Mouse (Mus musculus): ENCODE results near the gene Ptprd. TPM values are rescaled to one million over a fixed set of nuclear protein-coding genes. Genes with fewer than 3 reads are reported as not detected.

Gene Ptprd
- polyA plus RNA-seq, 1 experiment = 1.2 TPM

GRCm38 (mm10) chr4:76485848-76486247 is 1725.9 kb downstream of the Ptprd start:
- no peak overlapping the region for H3ac ChIP-seq (ENCODE audit: control insufficient read depth, insufficient read length, low read depth)
- no peaks in the 10 kb centered on the region for H3K27me3 ChIP-seq (ENCODE audit: control insufficient read depth, insufficient read depth, insufficient read length)
- TF ChIP-seq CEBPB (IDR thresholded peaks at IDR 0.05; ENCODE audit: low read depth) = no peak
- no peak for TF ChIP-seq MYOD1 (IDR thresholded peaks at IDR 0.05; ENCODE audit: control insufficient read depth, insufficient read length, low read depth)
- no peak for TF ChIP-seq MAX (IDR thresholded peaks at IDR 0.05)
- no peak for TF ChIP-seq CTCF (IDR thresholded peaks at IDR 0.05; ENCODE audit: control insufficient read depth, insufficient read depth, insufficient read length)
- TF ChIP-seq USF1 (IDR thresholded peaks at IDR 0.05; ENCODE audit: low read depth) = no peak
- TF ChIP-seq MYOG (IDR thresholded peaks at IDR 0.05; ENCODE audit: control insufficient read depth, extremely low read depth, insufficient read length) = no peak
- no peak for TF ChIP-seq FOSL1 (IDR thresholded peaks at IDR 0.05; ENCODE audit: insufficient read depth, low read length, poor library complexity, severe bottlenecking)
- no peaks in the 10 kb centered on the region for H3K79me3 ChIP-seq (ENCODE audit: low read depth)
- no peaks in the 10 kb centered on the region for H3K79me2 ChIP-seq (ENCODE audit: control insufficient read depth, insufficient read depth)
- H3K36me3 ChIP-seq (ENCODE audit: control insufficient read depth, insufficient read depth) = no peaks in the 10 kb centered on the region
- no peak overlapping the region for H3K4me3 ChIP-seq (ENCODE audit: insufficient read depth, poor library complexity, severe bottlenecking)

- TF ChIP-seq MYOD1 (IDR thresholded peaks at IDR 0.05; ENCODE audit: control insufficient read depth, insufficient read length, low read depth) = no peak
- TF ChIP-seq FOSL1 (IDR thresholded peaks at IDR 0.05; ENCODE audit: insufficient read depth, low read length, poor library complexity, severe bottlenecking) = no peak
- no peak for TF ChIP-seq MAX (IDR thresholded peaks at IDR 0.05)
- no peak for TF ChIP-seq CEBPB (IDR thresholded peaks at IDR 0.05; ENCODE audit: low read depth)
- TF ChIP-seq USF1 (IDR thresholded peaks at IDR 0.05; ENCODE audit: low read depth) = no peak
- TF ChIP-seq MYOG (IDR thresholded peaks at IDR 0.05; ENCODE audit: control insufficient read depth, extremely low read depth, insufficient read length) = no peak
- no peak for TF ChIP-seq CTCF (IDR thresholded peaks at IDR 0.05; ENCODE audit: control insufficient read depth, insufficient read depth, insufficient read length)
These were observed 1743.2 kb downstream of the Ptprd start for GRCm38 (mm10) chr4:76468366-76469100.

DNA sequence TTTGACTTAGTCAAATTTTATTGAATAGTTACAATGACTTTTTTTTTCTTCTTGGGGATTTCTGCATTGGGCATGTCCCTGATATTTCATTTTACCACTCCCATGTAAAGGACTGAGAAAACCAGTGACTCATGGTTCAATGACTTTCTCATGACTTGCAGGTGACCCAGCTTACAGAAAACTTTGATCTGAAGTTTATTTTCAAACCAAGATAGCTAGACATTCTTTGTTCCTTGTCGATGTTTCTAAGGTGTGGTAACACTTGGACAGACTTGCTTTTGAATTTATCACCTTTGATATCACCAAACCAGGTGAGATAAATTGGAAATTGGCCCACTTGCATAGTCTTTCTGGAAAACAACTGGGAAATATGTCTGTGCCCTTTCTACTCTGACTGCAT is 1747.1 kb downstream of the Ptprd start:
- Histone ChIP-seq H3K36me3 (ENCODE audit: control insufficient read depth, insufficient read depth) (no peaks in the 10 kb centered on the region), H3ac (ENCODE audit: control insufficient read depth, insufficient read length, low read depth) (no peak overlapping the region), H3K27me3 (ENCODE audit: control insufficient read depth, insufficient read depth, insufficient read length) (no peaks in the 10 kb centered on the region), H3K79me3 (ENCODE audit: low read depth) (no peaks in the 10 kb centered on the region), H3K4me3 (ENCODE audit: insufficient read depth, poor library complexity, severe bottlenecking) (no peak overlapping the region), H3K79me2 (ENCODE audit: control insufficient read depth, insufficient read depth) (no peaks in the 10 kb centered on the region)
- TF ChIP-seq MAX (IDR thresholded peaks at IDR 0.05) (no peak), USF1 (IDR thresholded peaks at IDR 0.05; ENCODE audit: low read depth) (no peak), CTCF (IDR thresholded peaks at IDR 0.05; ENCODE audit: control insufficient read depth, insufficient read depth, insufficient read length) (no peak), MYOD1 (IDR thresholded peaks at IDR 0.05; ENCODE audit: control insufficient read depth, insufficient read length, low read depth) (no peak), FOSL1 (IDR thresholded peaks at IDR 0.05; ENCODE audit: insufficient read depth, low read length, poor library complexity, severe bottlenecking) (no peak), CEBPB (IDR thresholded peaks at IDR 0.05; ENCODE audit: low read depth) (no peak), MYOG (IDR thresholded peaks at IDR 0.05; ENCODE audit: control insufficient read depth, extremely low read depth, insufficient read length) (no peak)

More at GRCm38 (mm10) chr4:76468366-76469100, 1743.2 kb downstream of the Ptprd start:
- no peaks in the 10 kb centered on the region for H3K27me3 ChIP-seq (ENCODE audit: control insufficient read depth, insufficient read depth, insufficient read length)
- H3K79me2 ChIP-seq (ENCODE audit: control insufficient read depth, insufficient read depth) = no peaks in the 10 kb centered on the region
- no peak overlapping the region for H3ac ChIP-seq (ENCODE audit: control insufficient read depth, insufficient read length, low read depth)
- H3K4me3 ChIP-seq (ENCODE audit: insufficient read depth, poor library complexity, severe bottlenecking) = no peak overlapping the region
- no peaks in the 10 kb centered on the region for H3K79me3 ChIP-seq (ENCODE audit: low read depth)
- no peaks in the 10 kb centered on the region for H3K36me3 ChIP-seq (ENCODE audit: control insufficient read depth, insufficient read depth)

- no peaks in the 10 kb centered on the region for H3K27me3 ChIP-seq (ENCODE audit: control insufficient read depth, insufficient read depth, insufficient read length)
- no peak overlapping the region for H3ac ChIP-seq (ENCODE audit: control insufficient read depth, insufficient read length, low read depth)
- H3K36me3 ChIP-seq (ENCODE audit: control insufficient read depth, insufficient read depth) = no peaks in the 10 kb centered on the region
- H3K79me3 ChIP-seq (ENCODE audit: low read depth) = no peaks in the 10 kb centered on the region
- H3K4me3 ChIP-seq (ENCODE audit: insufficient read depth, poor library complexity, severe bottlenecking) = no peak overlapping the region
- no peak for TF ChIP-seq CEBPB (IDR thresholded peaks at IDR 0.05; ENCODE audit: low read depth)
- no peak for TF ChIP-seq FOSL1 (IDR thresholded peaks at IDR 0.05; ENCODE audit: insufficient read depth, low read length, poor library complexity, severe bottlenecking)
- TF ChIP-seq MAX (IDR thresholded peaks at IDR 0.05) = no peak
- TF ChIP-seq MYOD1 (IDR thresholded peaks at IDR 0.05; ENCODE audit: control insufficient read depth, insufficient read length, low read depth) = no peak
- TF ChIP-seq CTCF (IDR thresholded peaks at IDR 0.05; ENCODE audit: control insufficient read depth, insufficient read depth, insufficient read length) = no peak
- no peak for TF ChIP-seq MYOG (IDR thresholded peaks at IDR 0.05; ENCODE audit: control insufficient read depth, extremely low read depth, insufficient read length)
- TF ChIP-seq USF1 (IDR thresholded peaks at IDR 0.05; ENCODE audit: low read depth) = no peak
- no peaks in the 10 kb centered on the region for H3K79me2 ChIP-seq (ENCODE audit: control insufficient read depth, insufficient read depth)
These were observed 1750.4 kb downstream of the Ptprd start for GRCm38 (mm10) chr4:76461336-76461735.

DNA sequence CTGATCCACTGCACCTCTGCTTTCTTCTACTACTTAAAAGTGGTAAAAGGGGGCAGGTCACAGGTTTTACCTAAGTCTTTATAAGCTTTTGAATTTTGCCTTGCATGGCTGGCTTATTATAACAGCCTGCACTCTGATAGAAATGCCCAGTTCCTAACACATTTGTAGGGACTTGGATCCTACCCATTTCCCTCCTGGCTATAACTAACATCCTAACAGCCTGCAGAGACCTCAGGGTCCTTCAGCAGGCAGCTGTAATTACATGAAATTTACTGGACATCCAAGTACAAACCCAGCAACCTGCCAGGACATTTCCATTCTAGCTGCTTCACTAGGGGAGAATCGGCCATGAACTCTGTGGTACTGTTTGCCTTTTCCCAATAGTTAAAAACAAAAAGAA is 1751.2 kb downstream of the Ptprd start:
- H3K79me3 ChIP-seq (ENCODE audit: low read depth) = no peaks in the 10 kb centered on the region
- H3ac ChIP-seq (ENCODE audit: control insufficient read depth, insufficient read length, low read depth) = no peak overlapping the region
- H3K4me3 ChIP-seq (ENCODE audit: insufficient read depth, poor library complexity, severe bottlenecking) = no peak overlapping the region
- H3K36me3 ChIP-seq (ENCODE audit: control insufficient read depth, insufficient read depth) = no peaks in the 10 kb centered on the region
- H3K27me3 ChIP-seq (ENCODE audit: control insufficient read depth, insufficient read depth, insufficient read length) = no peaks in the 10 kb centered on the region
- H3K79me2 ChIP-seq (ENCODE audit: control insufficient read depth, insufficient read depth) = no peaks in the 10 kb centered on the region
- TF ChIP-seq CEBPB (IDR thresholded peaks at IDR 0.05; ENCODE audit: low read depth) (no peak), USF1 (IDR thresholded peaks at IDR 0.05; ENCODE audit: low read depth) (no peak), FOSL1 (IDR thresholded peaks at IDR 0.05; ENCODE audit: insufficient read depth, low read length, poor library complexity, severe bottlenecking) (no peak), MYOD1 (IDR thresholded peaks at IDR 0.05; ENCODE audit: control insufficient read depth, insufficient read length, low read depth) (no peak), CTCF (IDR thresholded peaks at IDR 0.05; ENCODE audit: control insufficient read depth, insufficient read depth, insufficient read length) (no peak), MAX (IDR thresholded peaks at IDR 0.05) (no peak), MYOG (IDR thresholded peaks at IDR 0.05; ENCODE audit: control insufficient read depth, extremely low read depth, insufficient read length) (no peak)
